Comparison of ENCODE assay signal across 12 mouse cellular contexts in genomic region chr4:139019413-139019812, GRCm38 (mm10). TPM values are rescaled to one million over a fixed set of nuclear protein-coding genes. Genes with fewer than 3 reads are reported as not detected.
A peak's percentile ranks its signal among the peaks of the same experiment; 100 is the strongest.
DNase-seq lines count a peak whose midpoint lies in the region; ATAC-seq and TF ChIP-seq lines count a peak whose summit lies in the region.
"Had no signal": no experiment of that assay in that cellular context is flagged by ENCODE, and none has a peak within 500 bp of the region (broad histone marks: within the 10 kb centered on the region; RNA-seq: fewer than 3 reads in every experiment).

No protein-coding gene starts in this region.

- H3K4me2 ChIP-seq in heart, embryonic 11.5 days = 0 out of 2 replicates have a peak overlapping the region, but pooled peaks have one; percentile 17
- no peak overlapping the region for H3K4me2 ChIP-seq in hindbrain, embryonic 15.5 days
- H3K4me2 ChIP-seq: midbrain, embryonic 12.5 days had no signal

- no peaks in the 10 kb centered on the region for H3K36me3 ChIP-seq in heart, embryonic 11.5 days (ENCODE audit: control insufficient read depth, insufficient read depth, low read length)
- no peaks in the 10 kb centered on the region; the same call in 1 of the 2 replicates for H3K36me3 ChIP-seq in ES-E14 (ENCODE audit: control insufficient read depth, insufficient read depth, low read length, poor library complexity, severe bottlenecking)
- no peaks in the 10 kb centered on the region for H3K36me3 ChIP-seq in hindbrain, embryonic 15.5 days
- H3K36me3 ChIP-seq in limb, embryonic 10.5 days = no peaks in the 10 kb centered on the region
- H3K36me3 ChIP-seq: midbrain, embryonic 12.5 days had no signal

- no peaks in the 10 kb centered on the region for H3K27me3 ChIP-seq in heart, embryonic 11.5 days (ENCODE audit: control insufficient read depth, insufficient read depth, low read length)
- no peaks in the 10 kb centered on the region for H3K27me3 ChIP-seq in hindbrain, embryonic 15.5 days
- H3K27me3 ChIP-seq in limb, embryonic 10.5 days (ENCODE audit: low read depth, poor library complexity, severe bottlenecking) = no peaks in the 10 kb centered on the region
- H3K27me3 ChIP-seq: midbrain, embryonic 12.5 days had no signal

- 0 out of 2 replicates have a peak, but pooled peaks have one; percentile 42 for ATAC-seq in heart, embryonic 11.5 days (replicated peaks; ENCODE audit: insufficient number of reproducible peaks, low FRiP score, low TSS enrichment)
- ATAC-seq in hindbrain, embryonic 15.5 days (ENCODE audit: low FRiP score, low read depth) = peak; percentile 68; the same call in 1 of the 2 replicates
- peak; percentile 34 for ATAC-seq in megakaryocyte progenitor cell, adult 5-6 weeks (replicated peaks; ENCODE audit: poor library complexity)
- ATAC-seq in cerebellum, adult (ENCODE audit: insufficient number of reproducible peaks, low FRiP score, low TSS enrichment) = no peak
- ATAC-seq: forebrain, embryonic 14.5 days had no signal

- DNase-seq in heart, postnatal 14 days = no peak
- peak; percentile 19 for DNase-seq in ES-E14 (ENCODE audit: low read depth, low spot score)
- DNase-seq in limb, embryonic 10.5 days (ENCODE audit: low spot score) = no peak
- DNase-seq in adrenal gland, postnatal 10 days = no peak
- DNase-seq: layer of hippocampus, postnatal 36 days; lung, adult 18-20 months had no signal

- H3K4me1 ChIP-seq in heart, embryonic 11.5 days (ENCODE audit: control insufficient read depth, insufficient read depth, low read length) = peaks cover 10% of the 10 kb centered on the region; the same call in 1 of the 2 replicates
- peaks cover 0 to 4% of the 10 kb centered on the region in 2 experiments; a peak in 1 of 4 replicates for H3K4me1 ChIP-seq in ES-E14 (ENCODE audit: control insufficient read depth in 2 of 2, insufficient read depth in 2 of 2, low read length in 2 of 2, poor library complexity in 1 of 2)
- peaks cover 12% of the 10 kb centered on the region for H3K4me1 ChIP-seq in hindbrain, embryonic 15.5 days (replicated peaks)
- no peaks in the 10 kb centered on the region for H3K4me1 ChIP-seq in limb, embryonic 10.5 days

- H3K9me3 ChIP-seq in heart, embryonic 11.5 days (replicated peaks; ENCODE audit: control insufficient read depth, low read length) = no peaks in the 10 kb centered on the region
- H3K9me3 ChIP-seq in ES-E14 (ENCODE audit: control insufficient read depth, insufficient read depth, low read depth, low read length) = no peaks in the 10 kb centered on the region
- no peaks in the 10 kb centered on the region for H3K9me3 ChIP-seq in hindbrain, embryonic 15.5 days
- 0 out of 2 replicates have a peak, but pooled peaks cover 1% of the 10 kb centered on the region for H3K9me3 ChIP-seq in limb, embryonic 10.5 days (replicated peaks)

- H3K4me3 ChIP-seq in heart, embryonic 11.5 days (ENCODE audit: low read depth, low read length) = no peak overlapping the region
- H3K4me3 ChIP-seq in ES-E14 (ENCODE audit: insufficient read depth in 1 of 2, low read depth in 1 of 2, low read length in 2 of 2, poor library complexity in 1 of 2, severe bottlenecking in 1 of 2) = peak overlapping the region; percentile 28 to 39
- no peak overlapping the region for H3K4me3 ChIP-seq in hindbrain, embryonic 15.5 days
- H3K4me3 ChIP-seq in limb, embryonic 10.5 days = no peak overlapping the region
- H3K4me3 ChIP-seq: midbrain, embryonic 12.5 days had no signal

- 33% methylated on average over 13 of the region's 13 CpGs for WGBS in heart, embryonic 11.5 days (ENCODE audit: insufficient replicate concordance)
- 53% methylated on average over 13 of the region's 13 CpGs for WGBS in hindbrain, embryonic 15.5 days
- WGBS in limb, embryonic 10.5 days = 70% methylated on average over 13 of the region's 13 CpGs

- in situ Hi-C loops in ES-E14 (cut with MboI; ENCODE audit: low sequenced_read_pairs in 2 of 2, unreplicated experiment in 2 of 2) = no loop called here

- no peak overlapping the region for H3K27ac ChIP-seq in heart, embryonic 11.5 days (ENCODE audit: low read depth, low read length)
- no peak overlapping the region for H3K27ac ChIP-seq in ES-E14 (ENCODE audit: insufficient read depth, low read depth, low read length, poor library complexity, severe bottlenecking)
- no peak overlapping the region for H3K27ac ChIP-seq in hindbrain, embryonic 15.5 days (replicated peaks)
- no peak overlapping the region for H3K27ac ChIP-seq in limb, embryonic 10.5 days
- H3K27ac ChIP-seq: midbrain, embryonic 12.5 days had no signal

- no peak overlapping the region for H3K9ac ChIP-seq in heart, embryonic 11.5 days (ENCODE audit: low read depth, low read length)
- H3K9ac ChIP-seq in ES-E14 (ENCODE audit: insufficient read depth, low read depth, low read length, poor library complexity, severe bottlenecking) = peak overlapping the region; percentile 41; the same call in 1 of the 2 replicates
- H3K9ac ChIP-seq in hindbrain, embryonic 15.5 days = no peak overlapping the region
- H3K9ac ChIP-seq: midbrain, embryonic 12.5 days had no signal

- intact Hi-C loops in heart, postnatal 14 days (cut with DNase I) = no loop called here

TF ChIP-seq in ES-E14, 5 proteins besides CTCF, POLR2A, EP300 and RAD21:
- TF ChIP-seq CHD2 (IDR thresholded peaks at IDR 0.05; ENCODE audit: low read depth, low read length) = no peak
- no peak for TF ChIP-seq ZNF384 (IDR thresholded peaks at IDR 0.05; ENCODE audit: low read depth, low read length)
- no peak for TF ChIP-seq ZC3H11A (IDR thresholded peaks at IDR 0.05; ENCODE audit: borderline replicate concordance, low read depth, low read length)

RNA-seq across cellular contexts. Expression of gene Tmco4, which starts 46.7 kb away (rescaled TPM):
- 3.0 TPM in 2 replicates for polyA plus RNA-seq in heart, embryonic 11.5 days (2014; fragmentation: Nextera tagmentation; extraction: Ambion mirVana)
- total RNA-seq in heart, postnatal 14 days (2021) = 1 to 10 TPM; 7.9 to 8.4 TPM
- 4.7 and 6.4 TPM in 2 replicates for total RNA-seq in ES-E14 (2012; rRNA removed)
- polyA plus RNA-seq in hindbrain, embryonic 15.5 days (2015; fragmentation: Nextera tagmentation; extraction: Ambion mirVana) = 1.0 TPM in 2 replicates
- 8.3 and 9.5 TPM in 2 replicates for total RNA-seq in megakaryocyte progenitor cell, adult 5-6 weeks (2015)
- 19.6 and 26.9 TPM in 2 replicates for total RNA-seq in megakaryocyte progenitor cell, adult 5-6 weeks (2017)
- 1.4 and 1.9 TPM in 2 replicates for polyA plus RNA-seq in limb, embryonic 10.5 days (2016; fragmentation: Nextera tagmentation; extraction: Ambion mirVana)
- total RNA-seq in adrenal gland, postnatal 10 days (2021) = 10 to 100 TPM; 14.7 to 15.0 TPM

RNA-seq across cellular contexts. Expression of gene Rnf186, which starts 52.5 kb away (rescaled TPM):
- not detected in 2 replicates for polyA plus RNA-seq in heart, embryonic 11.5 days (2014; fragmentation: Nextera tagmentation; extraction: Ambion mirVana)
- total RNA-seq in heart, postnatal 14 days (2021) = under 1 TPM in 1 of 2 experiments, not detected in 1; 0.22 TPM
- total RNA-seq in ES-E14 (2012; rRNA removed) = 0.22 TPM in 1 of 2 replicates, not detected in the other
- 0.12 and 0.17 TPM in 2 replicates for polyA plus RNA-seq in hindbrain, embryonic 15.5 days (2015; fragmentation: Nextera tagmentation; extraction: Ambion mirVana)
- not detected in 2 replicates for total RNA-seq in megakaryocyte progenitor cell, adult 5-6 weeks (2015)
- not detected in 2 replicates for total RNA-seq in megakaryocyte progenitor cell, adult 5-6 weeks (2017)
- not detected in 2 replicates for polyA plus RNA-seq in limb, embryonic 10.5 days (2016; fragmentation: Nextera tagmentation; extraction: Ambion mirVana)
- not detected for total RNA-seq in adrenal gland, postnatal 10 days (2021)
- total RNA-seq: layer of hippocampus, postnatal 36 days had no signal
- polyA plus RNA-seq: forebrain, embryonic 14.5 days; midbrain, embryonic 12.5 days had no signal

RNA-seq across cellular contexts. Expression of gene Htr6, which starts 56.0 kb away (rescaled TPM):
- not detected in 2 replicates for polyA plus RNA-seq in heart, embryonic 11.5 days (2014; fragmentation: Nextera tagmentation; extraction: Ambion mirVana)
- total RNA-seq in heart, postnatal 14 days (2021) = not detected
- 0.13 and 0.37 TPM in 2 replicates for total RNA-seq in ES-E14 (2012; rRNA removed)
- 0.43 and 0.83 TPM in 2 replicates for polyA plus RNA-seq in hindbrain, embryonic 15.5 days (2015; fragmentation: Nextera tagmentation; extraction: Ambion mirVana)
- total RNA-seq in megakaryocyte progenitor cell, adult 5-6 weeks (2015) = not detected in 2 replicates
- total RNA-seq in megakaryocyte progenitor cell, adult 5-6 weeks (2017) = not detected in 2 replicates
- polyA plus RNA-seq in limb, embryonic 10.5 days (2016; fragmentation: Nextera tagmentation; extraction: Ambion mirVana) = not detected in 2 replicates
- total RNA-seq in adrenal gland, postnatal 10 days (2021) = under 1 TPM in 1 of 2 experiments, not detected in 1; 0.45 TPM
- polyA plus RNA-seq: midbrain, embryonic 12.5 days had no signal

Comparison
In these comparisons a context has a peak if more than half of its experiments do, and no peak if none do; other contexts are left out.
1. H3K4me3 ChIP-seq: peak in ES-E14 (2 of 2); none in heart, embryonic 11.5 days (single experiment), hindbrain, embryonic 15.5 days (single experiment) and limb, embryonic 10.5 days (single experiment).